Mouse (Mus musculus): ENCODE data around the gene Slc41a2.

The Slc41a2 gene

GRCm38 (mm10) chr10:83219729-83220128 lies 118.0 kb downstream of the Slc41a2 start:
- DNase-seq, result peak; percentile 55

- no peak for DNase-seq
Observed at GRCm38 (mm10) chr10:83218778-83219177, 118.9 kb downstream of the Slc41a2 start.

- no peak for DNase-seq
Observed at GRCm38 (mm10) chr10:83217256-83217655, 120.4 kb downstream of the Slc41a2 start.

- DNase-seq, result no peak
Observed at GRCm38 (mm10) chr10:83215559-83215958, 122.1 kb downstream of the Slc41a2 start.

- DNase-seq, result no peak
Observed at GRCm38 (mm10) chr10:83212618-83213017, 125.1 kb downstream of the Slc41a2 start.

- DNase-seq, result no peak
Observed at GRCm38 (mm10) chr10:83210968-83211583, 126.6 kb downstream of the Slc41a2 start.

- DNase-seq, result no peak
Observed at GRCm38 (mm10) chr10:83210122-83210521, 127.6 kb downstream of the Slc41a2 start.

- DNase-seq, result no peak
Observed at GRCm38 (mm10) chr10:83209388-83209787, 128.3 kb downstream of the Slc41a2 start.

- DNase-seq, result no peak
Observed at GRCm38 (mm10) chr10:83208436-83208835, 129.2 kb downstream of the Slc41a2 start.

- DNase-seq, result no peak
Observed at GRCm38 (mm10) chr10:83202906-83203702, 134.6 kb downstream of the Slc41a2 start.

- DNase-seq, result no peak
Observed at GRCm38 (mm10) chr10:83201525-83201924, 136.2 kb downstream of the Slc41a2 start.

- DNase-seq, result no peak
Observed at GRCm38 (mm10) chr10:83199290-83199689, 138.4 kb downstream of the Slc41a2 start.

- DNase-seq, result no peak
Observed at GRCm38 (mm10) chr10:83198692-83199091, 139.0 kb downstream of the Slc41a2 start.

- DNase-seq, result peak; percentile 85
Observed at GRCm38 (mm10) chr10:83197690-83198336, 139.9 kb downstream of the Slc41a2 start.

GRCm38 (mm10) chr10:83191982-83192381 lies 145.7 kb downstream of the Slc41a2 start:
- DNase-seq, result no peak

- peak; percentile 31 for DNase-seq
Observed at GRCm38 (mm10) chr10:83191476-83191875, 146.2 kb downstream of the Slc41a2 start.

- no peak for DNase-seq
Observed at GRCm38 (mm10) chr10:83189071-83189470, 148.6 kb downstream of the Slc41a2 start.

GRCm38 (mm10) chr10:83186984-83187383 lies 150.7 kb downstream of the Slc41a2 start:
- DNase-seq, result no peak

GRCm38 (mm10) chr10:83186167-83186566 lies 151.5 kb downstream of the Slc41a2 start:
- no peak for DNase-seq

- DNase-seq, result peak; percentile 45
Observed at GRCm38 (mm10) chr10:83185121-83185520, 152.6 kb downstream of the Slc41a2 start.

- DNase-seq, result peak; percentile 58
Observed at GRCm38 (mm10) chr10:83184480-83185069, 153.1 kb downstream of the Slc41a2 start.

GRCm38 (mm10) chr10:83183634-83184479 lies 153.8 kb downstream of the Slc41a2 start:
- no peak for DNase-seq
